Mouse (Mus musculus): ENCODE measurements around the gene Bbip1. TPM values are rescaled to one million over a fixed set of nuclear protein-coding genes. Genes with fewer than 3 reads are reported as not detected.
A peak's percentile ranks its signal among the peaks of the same experiment; 100 is the strongest.
"Not testable (repeated sequence)": the region's sequence is repeated elsewhere in the genome, so short reads cannot be mapped to it uniquely, and the experiment has no call there.

The Bbip1 gene
- total RNA-seq (2021), result 10 to 100 TPM; 73.0 to 75.9 TPM
- long read RNA-seq, experiment 1, transcript Bbip1-206 (4 exons, 662 nt), result major isoform, 52 of 89 reads
- long read RNA-seq, experiment 1, transcript Bbip1-201 (4 exons, 2,043 nt), result minor isoform, 13 of 89 reads
- long read RNA-seq, experiment 1, partial matches to known transcripts, result 16 of 89 reads
- long read RNA-seq, experiment 1, other reads (novel, unspliced or antisense), result 6 of 89 reads
- long read RNA-seq, experiment 2, transcript Bbip1-201 (4 exons, 2,043 nt), result minor isoform, 7 of 57 reads
- long read RNA-seq, experiment 2, transcript Bbip1-206 (4 exons, 662 nt), result major isoform, 35 of 57 reads
- long read RNA-seq, experiment 2, partial matches to known transcripts, result 12 of 57 reads
- long read RNA-seq, experiment 2, other reads (novel, unspliced or antisense), result 3 of 57 reads

DNA sequence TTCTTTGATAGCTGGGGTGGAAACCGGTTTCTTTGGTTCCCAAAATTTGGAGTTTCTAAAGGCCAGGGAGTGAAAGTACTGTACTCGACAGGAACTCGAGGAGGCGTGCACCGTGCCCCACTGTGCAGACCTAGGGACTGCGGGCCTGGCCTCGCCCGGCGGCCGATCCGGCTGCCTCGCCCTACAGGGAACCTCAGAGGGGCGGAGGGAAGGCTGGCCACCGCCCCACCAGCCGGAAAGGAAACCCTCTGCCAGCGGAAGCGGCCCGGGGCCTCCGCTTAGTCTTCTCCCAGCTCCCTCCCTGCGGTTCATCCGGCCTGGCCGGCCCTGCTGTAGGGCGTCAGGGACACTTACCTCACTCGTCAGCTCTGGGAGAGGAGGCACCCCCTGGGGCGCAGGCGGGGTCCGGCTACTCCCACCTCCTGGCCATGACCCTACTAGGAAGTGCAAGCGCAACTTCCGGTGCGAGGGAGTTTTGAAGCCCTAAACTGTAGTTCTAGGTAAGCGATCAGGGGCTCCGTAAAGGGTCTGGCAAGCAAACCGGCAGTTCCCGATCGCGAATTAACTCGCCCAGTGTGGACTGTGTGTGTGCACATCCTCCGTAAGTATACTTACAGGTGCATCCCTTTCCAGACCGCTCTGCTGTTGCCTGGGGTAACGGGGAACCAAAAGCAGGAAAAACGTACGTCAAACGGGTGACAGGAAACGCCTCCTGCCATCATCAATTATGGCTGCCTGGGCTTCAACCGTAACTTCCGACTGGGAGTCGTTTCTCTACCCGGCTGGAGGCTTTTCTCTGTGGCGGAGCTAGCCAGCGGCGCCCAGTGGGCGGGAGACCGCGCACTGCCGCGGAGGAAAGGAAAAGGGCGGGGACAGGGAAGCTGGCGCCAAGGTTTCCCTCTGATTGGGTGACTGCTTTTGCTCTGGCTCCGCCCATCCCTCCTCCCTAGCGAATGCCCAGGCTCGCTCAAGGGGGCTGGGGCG lies at the start of gene Bbip1, which contains the start of gene Shoc2:
Bbip1 (minus strand) TSS at position 826 of the 984 bp plus-strand sequence.
Shoc2 (plus strand) TSS at position 505 of the 984 bp plus-strand sequence.
- intact Hi-C loops (cut with DNase I), result no loop called here
- peak; percentile 98 to 100 for DNase-seq (ENCODE audit: low spot score in 2 of 2)

DNA sequence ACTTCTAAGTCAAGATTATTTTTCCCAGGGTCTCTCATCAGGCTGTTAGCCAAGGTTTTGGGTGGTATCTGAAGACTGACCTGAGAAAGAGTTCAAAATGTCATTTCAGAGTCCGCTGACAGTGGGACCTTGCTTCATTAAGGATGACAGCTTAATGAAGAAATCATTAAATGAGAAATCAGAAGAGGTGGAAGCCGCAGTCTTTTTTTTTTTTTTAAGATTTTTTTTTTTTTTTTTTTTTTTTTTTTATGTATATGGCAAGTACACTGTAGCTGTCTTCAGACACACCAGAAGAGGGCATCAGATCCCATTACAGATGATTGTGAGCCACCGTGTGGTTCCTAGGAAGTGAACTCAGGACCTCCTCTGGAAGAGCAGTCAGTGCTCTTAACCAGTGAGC lies 49.4 kb upstream of the Bbip1 start:
- DNase-seq (ENCODE audit: low spot score in 2 of 2), result no peak
- intact Hi-C loops (cut with DNase I), result no loop called here

GRCm38 (mm10) chr19:53990538-53990937 lies 46.1 kb upstream of the Bbip1 start:
- DNase-seq (ENCODE audit: low spot score in 2 of 2), result peak in 1 of 2 experiments; percentile 3
- intact Hi-C loops (cut with DNase I), result no loop called here

DNA sequence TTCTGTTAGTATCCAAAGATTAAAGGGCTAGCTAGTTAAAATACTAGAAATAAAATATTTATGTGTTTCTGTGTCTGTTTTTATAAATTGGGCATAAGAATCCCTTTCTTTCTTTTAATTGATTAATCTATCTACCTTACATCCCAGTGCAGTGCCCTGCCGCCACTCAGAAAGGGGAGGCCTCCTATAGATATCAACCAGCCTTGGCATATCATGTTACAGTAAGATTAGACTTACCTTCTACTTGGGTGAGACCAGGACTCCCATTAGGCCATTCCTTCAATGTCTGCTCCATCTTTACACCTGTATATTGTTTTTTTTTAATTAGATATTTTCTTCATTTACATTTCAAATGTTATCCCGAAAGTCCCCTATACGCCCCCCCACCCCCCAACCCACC lies 40.2 kb upstream of the Bbip1 start:
- intact Hi-C loops (cut with DNase I), result no loop called here
- DNase-seq (ENCODE audit: low spot score in 2 of 2), result no peak

GRCm38 (mm10) chr19:53983336-53983735 lies 38.9 kb upstream of the Bbip1 start:
- intact Hi-C loops (cut with DNase I), result no loop called here
- no peak for DNase-seq (ENCODE audit: low spot score in 2 of 2)

GRCm38 (mm10) chr19:53982041-53982440 lies 37.6 kb upstream of the Bbip1 start:
- intact Hi-C loops (cut with DNase I), result no loop called here
- DNase-seq (ENCODE audit: low spot score in 2 of 2), result no peak

GRCm38 (mm10) chr19:53973656-53974055 lies 29.2 kb upstream of the Bbip1 start:
- intact Hi-C loops (cut with DNase I), result no loop called here
- DNase-seq (ENCODE audit: low spot score in 2 of 2), result no peak

DNA sequence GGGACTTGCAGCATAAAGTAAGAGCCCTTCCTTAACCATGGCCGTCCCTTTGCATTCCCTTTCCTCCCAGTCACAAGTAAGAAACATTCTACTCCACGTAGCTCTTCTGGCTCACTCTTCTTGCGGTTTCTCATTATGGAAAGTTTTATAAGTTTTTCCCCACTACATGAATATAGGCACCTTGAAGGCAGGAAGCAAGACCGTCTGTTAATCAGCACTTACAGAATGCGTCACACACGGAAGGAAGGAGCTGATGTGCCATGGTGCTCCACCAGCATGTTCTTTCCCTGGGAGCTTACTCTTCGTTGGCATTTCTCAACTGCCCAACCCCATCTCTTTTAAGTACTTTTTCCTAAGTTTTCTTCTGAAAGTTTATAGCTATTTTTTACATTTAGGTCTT lies 27.5 kb upstream of the Bbip1 start:
- no peak for DNase-seq (ENCODE audit: low spot score in 2 of 2)
- intact Hi-C loops (cut with DNase I), result no loop called here

DNA sequence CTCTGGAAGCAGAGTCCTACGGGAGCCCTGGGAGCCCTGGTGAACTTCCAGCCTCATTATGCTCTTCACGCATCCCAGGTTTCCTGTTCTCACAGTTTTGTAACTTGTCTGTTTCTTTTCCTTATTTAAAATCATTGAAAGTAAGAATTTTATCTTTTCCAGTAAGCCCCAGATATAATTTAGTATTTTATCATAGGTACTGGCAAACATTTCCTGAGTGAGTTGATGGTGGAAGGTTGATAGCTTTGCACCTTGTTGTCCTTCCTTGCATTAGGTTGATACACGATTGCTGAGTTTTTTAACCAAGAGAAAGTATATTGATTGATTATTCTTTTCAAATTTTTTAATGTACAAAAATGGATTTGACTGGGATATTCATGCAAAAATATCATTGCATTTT lies 24.8 kb upstream of the Bbip1 start:
- intact Hi-C loops (cut with DNase I), result no loop called here
- no peak for DNase-seq (ENCODE audit: low spot score in 2 of 2)

DNA sequence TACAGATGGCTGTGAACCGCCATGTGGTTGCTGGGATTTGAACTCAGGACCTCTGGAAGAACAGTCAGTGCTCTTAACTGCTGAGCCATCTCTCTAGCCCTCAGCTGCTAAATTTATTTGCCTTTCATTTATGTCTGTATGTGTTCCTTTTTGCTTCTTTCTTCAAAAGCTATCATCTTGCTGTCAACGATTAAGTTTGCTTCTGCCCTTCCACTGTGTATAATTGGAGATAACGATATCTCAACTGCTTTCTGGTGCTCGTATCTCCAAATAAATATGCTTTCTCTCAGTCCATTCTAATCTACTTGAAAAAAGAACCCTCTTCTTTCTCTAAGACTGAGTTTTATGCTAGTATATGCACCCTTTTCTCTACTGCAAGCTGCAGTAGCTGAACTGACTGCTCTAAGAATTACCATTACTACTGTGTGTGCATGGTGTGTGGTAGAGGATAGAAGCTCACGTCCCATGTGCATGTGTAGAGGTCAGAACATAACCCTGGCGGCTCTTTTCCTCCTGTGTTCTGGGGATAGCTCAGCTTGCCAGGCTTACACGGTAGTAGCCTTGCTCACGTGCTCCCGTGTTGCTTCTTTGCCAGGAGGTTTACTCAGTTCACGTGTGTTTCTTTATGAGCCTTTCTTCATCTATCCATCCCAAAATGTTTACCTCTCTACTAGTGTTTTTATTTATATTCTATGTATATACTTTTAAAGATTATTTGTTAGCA lies 20.6 kb upstream of the Bbip1 start:
- intact Hi-C loops (cut with DNase I), result no loop called here
- no peak for DNase-seq (ENCODE audit: low spot score in 2 of 2)

DNA sequence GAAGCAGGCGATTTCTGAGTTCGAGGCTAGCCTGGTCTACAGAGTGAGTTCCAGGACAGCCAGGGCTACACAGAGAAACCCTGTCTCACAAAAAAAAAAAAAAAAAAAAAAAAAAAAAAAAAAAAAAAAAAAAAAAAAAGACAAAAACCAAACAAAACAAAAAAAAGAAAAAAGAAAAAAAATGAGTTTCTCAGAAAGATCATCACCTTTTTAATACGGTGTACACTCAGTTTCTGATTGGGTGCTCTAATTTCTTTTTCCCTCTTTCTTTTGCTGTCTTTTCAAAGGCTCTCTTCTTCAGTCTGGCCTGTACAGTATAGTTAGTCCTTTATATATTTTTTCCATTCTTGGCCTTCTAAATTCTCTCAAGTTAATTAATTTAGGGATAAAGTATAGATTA lies 19.9 kb upstream of the Bbip1 start:
- intact Hi-C loops (cut with DNase I); DNase-seq (ENCODE audit: low spot score in 2 of 2): not testable (repeated sequence)

- intact Hi-C loops (cut with DNase I), result no loop called here
- no peak for DNase-seq (ENCODE audit: low spot score in 2 of 2)
Observed at GRCm38 (mm10) chr19:53962511-53962910, 18.1 kb upstream of the Bbip1 start.

GRCm38 (mm10) chr19:53957513-53957912 lies 13.1 kb upstream of the Bbip1 start:
- intact Hi-C loops (cut with DNase I), result no loop called here
- no peak for DNase-seq (ENCODE audit: low spot score in 2 of 2)

GRCm38 (mm10) chr19:53945171-53946042 lies 980 bp upstream of the Bbip1 start:
- peak; percentile 28 for DNase-seq (ENCODE audit: low spot score in 2 of 2)
- intact Hi-C loops (cut with DNase I), result loop anchor here (5.0 kb wide), 1 partner anchor 1117 kb away; no protein-coding TSS in a partner anchor

GRCm38 (mm10) chr19:53944786-53945169 lies 351 bp upstream of the Bbip1 start:
- no peak for DNase-seq (ENCODE audit: low spot score in 2 of 2)
- intact Hi-C loops (cut with DNase I), result loop anchor here (5.0 kb wide), 1 partner anchor 1118 kb away; no protein-coding TSS in a partner anchor

DNA sequence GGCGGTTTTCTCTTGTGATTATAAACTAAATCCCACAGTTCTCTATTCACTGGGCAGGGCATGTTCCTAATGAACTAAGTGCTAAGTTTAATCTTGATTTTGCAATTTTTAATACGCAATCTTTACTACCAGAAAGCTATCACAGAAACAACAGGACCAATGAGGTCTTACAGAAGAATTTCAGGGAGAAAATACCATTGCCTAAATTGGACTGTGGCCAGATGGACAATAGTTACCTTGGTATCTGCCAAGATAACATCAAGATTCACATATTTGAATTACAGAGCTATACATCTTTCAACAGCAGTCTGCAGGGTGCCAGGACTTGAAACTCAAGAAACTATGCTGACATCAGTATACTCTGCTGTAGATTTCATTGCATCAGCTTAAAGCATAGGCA lies 2.1 kb downstream of the Bbip1 start:
- intact Hi-C loops (cut with DNase I), result no loop called here
- no peak for DNase-seq (ENCODE audit: low spot score in 2 of 2)

GRCm38 (mm10) chr19:53941139-53941538 lies 3.3 kb downstream of the Bbip1 start:
- DNase-seq (ENCODE audit: low spot score in 2 of 2), result no peak
- intact Hi-C loops (cut with DNase I), result no loop called here

DNA sequence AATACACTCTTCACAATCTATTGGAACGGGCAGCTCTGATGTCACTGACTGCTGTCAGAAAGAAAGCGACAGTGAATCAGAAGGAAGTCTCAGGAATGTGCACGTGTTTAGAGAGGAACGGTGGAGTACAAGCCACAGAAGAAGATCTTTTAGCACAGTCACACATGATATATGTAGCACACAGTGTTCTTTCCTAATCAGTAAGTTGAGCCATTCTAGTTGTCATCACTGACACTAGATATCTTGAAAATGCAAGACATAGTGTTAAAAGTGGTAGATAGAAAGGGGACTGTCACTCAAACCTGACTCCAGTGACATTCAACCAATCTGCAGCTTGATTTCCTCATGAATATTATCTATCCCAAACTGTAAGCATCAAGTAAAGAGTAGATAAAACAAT lies 5.0 kb downstream of the Bbip1 start:
- no peak for DNase-seq (ENCODE audit: low spot score in 2 of 2)
- intact Hi-C loops (cut with DNase I), result no loop called here

- intact Hi-C loops (cut with DNase I), result no loop called here
- no peak for DNase-seq (ENCODE audit: low spot score in 2 of 2)
Observed at GRCm38 (mm10) chr19:53934046-53934445, 10.4 kb downstream of the Bbip1 start.
